8 mouse cellular contexts compared by ENCODE assay signal in the genomic region with DNA sequence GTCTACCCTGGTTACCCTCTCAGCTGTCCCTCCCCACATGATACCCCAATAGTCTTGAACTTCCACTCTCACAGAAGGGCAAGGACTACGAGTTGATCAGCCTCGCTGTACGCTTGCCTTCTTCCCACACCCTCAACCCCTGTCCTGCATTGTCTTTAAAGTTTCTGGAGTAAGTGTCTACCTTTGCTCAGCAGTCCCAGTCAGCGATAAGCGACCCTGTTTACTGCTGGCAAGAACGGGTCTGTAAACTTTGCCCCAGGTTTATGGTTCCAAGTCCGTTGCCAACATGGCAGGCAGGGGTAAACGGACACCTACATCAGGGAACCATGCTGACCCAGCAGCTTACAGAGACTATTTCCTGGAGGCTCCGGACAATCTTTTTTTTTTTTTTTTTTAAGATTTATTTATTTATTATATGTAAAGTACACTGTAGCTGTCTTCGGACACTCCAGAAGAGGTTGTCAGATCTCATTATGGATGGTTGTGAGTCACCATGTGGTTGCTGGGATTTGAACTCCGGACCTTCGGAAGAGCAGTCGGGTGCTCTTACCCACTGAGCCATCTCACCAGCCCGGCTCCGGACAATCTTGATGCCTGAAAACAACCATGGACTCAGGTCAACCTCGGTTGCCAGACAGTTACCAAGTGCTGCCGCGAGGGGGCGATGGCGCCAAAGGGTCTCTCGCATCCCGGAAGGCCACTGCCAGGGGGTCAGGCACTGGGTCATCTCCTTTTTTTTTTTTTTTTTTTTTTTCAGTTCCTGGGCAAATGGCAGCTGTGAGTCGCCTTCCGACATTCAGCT. TPM values are rescaled to one million over a fixed set of nuclear protein-coding genes. Genes with fewer than 3 reads are reported as not detected.
DNase-seq lines count a peak whose midpoint lies in the region; ATAC-seq and TF ChIP-seq lines count a peak whose summit lies in the region.

No protein-coding gene starts in this region.

- peak; percentile 54 for DNase-seq in G1E (ENCODE audit: low spot score)
- DNase-seq in cerebellum, adult 18-20 months = peak; percentile 68 to 79
- DNase-seq in hindbrain, embryonic 10.5 days (ENCODE audit: low spot score) = peak; percentile 93
- peak; percentile 43 for DNase-seq in layer of hippocampus, adult 9-10 months (ENCODE audit: low spot score)
- DNase-seq in ovary, postnatal 10 days (ENCODE audit: low spot score) = peak; percentile 73
- peak; percentile 59 for DNase-seq in thymus, postnatal 0 days (ENCODE audit: low spot score)

- no peak overlapping the region for H3K9ac ChIP-seq in forebrain, embryonic 16.5 days (replicated peaks; ENCODE audit: low read depth, low read length)
- no peak overlapping the region for H3K9ac ChIP-seq in lung, embryonic 16.5 days (ENCODE audit: low read length)

- 0 out of 2 replicates have a peak, but pooled peaks have one; percentile 28 for ATAC-seq in G1E (ENCODE audit: extremely low read depth, insufficient number of reproducible peaks, low FRiP score, poor library complexity, severe bottlenecking)
- ATAC-seq in forebrain, embryonic 16.5 days = peak; percentile 36; the same call in 1 of the 2 replicates
- ATAC-seq in lung, embryonic 16.5 days (ENCODE audit: low read depth) = peak; percentile 59

- peak; percentile 56 for TF ChIP-seq CTCF in G1E (IDR thresholded peaks at IDR 0.05; ENCODE audit: low read depth, low read length)

- no peak overlapping the region for H3K27ac ChIP-seq in forebrain, embryonic 16.5 days (ENCODE audit: low read length)
- H3K27ac ChIP-seq in hindbrain, embryonic 10.5 days = no peak overlapping the region
- H3K27ac ChIP-seq in lung, embryonic 16.5 days (ENCODE audit: low read length) = peak overlapping the region; percentile 12

- no peaks in the 10 kb centered on the region for H3K9me3 ChIP-seq in G1E (replicated peaks)
- H3K9me3 ChIP-seq in forebrain, embryonic 16.5 days (ENCODE audit: control insufficient read depth, low read length) = no peaks in the 10 kb centered on the region
- H3K9me3 ChIP-seq in hindbrain, embryonic 10.5 days = no peaks in the 10 kb centered on the region
- no peaks in the 10 kb centered on the region for H3K9me3 ChIP-seq in lung, embryonic 16.5 days (ENCODE audit: control insufficient read depth, low read length)

- no peak overlapping the region for H3K4me3 ChIP-seq in G1E (ENCODE audit: low read depth, low read length)
- H3K4me3 ChIP-seq in forebrain, embryonic 16.5 days (replicated peaks; ENCODE audit: low read length) = no peak overlapping the region
- peak overlapping the region; percentile 43 for H3K4me3 ChIP-seq in hindbrain, embryonic 10.5 days
- no peak overlapping the region; the same call in 1 of the 2 replicates for H3K4me3 ChIP-seq in lung, embryonic 16.5 days (ENCODE audit: low read length)

- no peaks in the 10 kb centered on the region for H3K36me3 ChIP-seq in G1E (replicated peaks)
- no peaks in the 10 kb centered on the region for H3K36me3 ChIP-seq in forebrain, embryonic 16.5 days (ENCODE audit: control insufficient read depth, insufficient read depth)
- H3K36me3 ChIP-seq in hindbrain, embryonic 10.5 days = no peaks in the 10 kb centered on the region
- H3K36me3 ChIP-seq in lung, embryonic 16.5 days (ENCODE audit: control insufficient read depth, insufficient read depth, low read length) = no peaks in the 10 kb centered on the region

- H3K27me3 ChIP-seq in G1E (ENCODE audit: insufficient read depth, low read length) = peaks cover 9% of the 10 kb centered on the region
- 0 out of 2 replicates have a peak, but pooled peaks cover 2% of the 10 kb centered on the region for H3K27me3 ChIP-seq in forebrain, embryonic 16.5 days (replicated peaks; ENCODE audit: control insufficient read depth, insufficient read depth, low read length)
- H3K27me3 ChIP-seq in hindbrain, embryonic 10.5 days (ENCODE audit: insufficient read depth, poor library complexity, severe bottlenecking) = no peaks in the 10 kb centered on the region
- H3K27me3 ChIP-seq in lung, embryonic 16.5 days (ENCODE audit: control insufficient read depth, insufficient read depth, low read depth, low read length) = no peaks in the 10 kb centered on the region

- WGBS in forebrain, embryonic 16.5 days = 13% methylated on average over 24 of the region's 24 CpGs
- WGBS in hindbrain, embryonic 10.5 days = 16% methylated on average over 24 of the region's 24 CpGs
- 12% methylated on average over 24 of the region's 24 CpGs for WGBS in lung, embryonic 16.5 days

- H3K4me2 ChIP-seq in forebrain, embryonic 16.5 days (ENCODE audit: low read length) = peak overlapping the region; percentile 37
- H3K4me2 ChIP-seq in lung, embryonic 16.5 days (ENCODE audit: low read depth, low read length) = peak overlapping the region; percentile 34; the same call in 1 of the 2 replicates

- H3K4me1 ChIP-seq in G1E (ENCODE audit: insufficient read depth, low read depth, low read length) = 0 out of 2 replicates have a peak, but pooled peaks cover 2% of the 10 kb centered on the region
- H3K4me1 ChIP-seq in forebrain, embryonic 16.5 days (replicated peaks; ENCODE audit: control insufficient read depth, insufficient read depth, low read length) = no peaks in the 10 kb centered on the region
- H3K4me1 ChIP-seq in hindbrain, embryonic 10.5 days (replicated peaks) = peaks cover 11% of the 10 kb centered on the region
- H3K4me1 ChIP-seq in lung, embryonic 16.5 days (replicated peaks; ENCODE audit: control insufficient read depth, insufficient read depth, low read length) = peaks cover 8% of the 10 kb centered on the region; the same call in 1 of the 2 replicates

RNA-seq across cellular contexts. Expression of gene Fam160b1, which starts 43.4 kb away (rescaled TPM):
- total RNA-seq in G1E (2014; fragmentation: Nextera tagmentation) (16.6 and 17.1 TPM in 2 replicates), G1E (2017) (10.6 and 11.1 TPM in 2 replicates)
- 5.5 and 6.2 TPM in 2 replicates for polyA plus RNA-seq in G1E (2012)
- 14.7 and 18.6 TPM in 2 replicates for polyA plus RNA-seq in forebrain, embryonic 16.5 days (2015; fragmentation: Nextera tagmentation; extraction: Ambion mirVana)
- 10.8 and 12.8 TPM in 2 replicates for polyA plus RNA-seq in hindbrain, embryonic 10.5 days (2016; fragmentation: Nextera tagmentation; extraction: Ambion mirVana)
- polyA plus RNA-seq in lung, embryonic 16.5 days (2015; fragmentation: Nextera tagmentation; extraction: Ambion mirVana) = 15.0 and 15.5 TPM in 2 replicates
- 14.3 and 17.0 TPM in 2 replicates for polyA plus RNA-seq in thymus, postnatal 0 days (2015; fragmentation: Nextera tagmentation; extraction: Ambion mirVana)

RNA-seq across cellular contexts. Expression of gene Trub1, which starts 48.8 kb away (rescaled TPM):
- 19.2 and 20.0 TPM in 2 replicates for total RNA-seq in G1E (2014; fragmentation: Nextera tagmentation)
- total RNA-seq in G1E (2017) = 10.5 and 10.7 TPM in 2 replicates
- polyA plus RNA-seq in G1E (2012) = 6.7 and 7.0 TPM in 2 replicates
- 17.3 and 18.5 TPM in 2 replicates for polyA plus RNA-seq in forebrain, embryonic 16.5 days (2015; fragmentation: Nextera tagmentation; extraction: Ambion mirVana)
- polyA plus RNA-seq in hindbrain, embryonic 10.5 days (2016; fragmentation: Nextera tagmentation; extraction: Ambion mirVana) = 19.3 and 21.2 TPM in 2 replicates
- polyA plus RNA-seq in lung, embryonic 16.5 days (2015; fragmentation: Nextera tagmentation; extraction: Ambion mirVana) = 21.4 and 24.2 TPM in 2 replicates
- 16.4 and 18.3 TPM in 2 replicates for polyA plus RNA-seq in thymus, postnatal 0 days (2015; fragmentation: Nextera tagmentation; extraction: Ambion mirVana)

Comparison
In these comparisons a context has a peak if more than half of its experiments do, and no peak if none do; other contexts are left out.
1. DNase-seq: peak in every context shown above with its lines; median percentile 93 in hindbrain, embryonic 10.5 days; 74 in cerebellum, adult 18-20 months; 73 in ovary, postnatal 10 days; 59 in thymus, postnatal 0 days; 54 in G1E; 43 in layer of hippocampus, adult 9-10 months.